Mouse (Mus musculus) heart, adult 11 months (tissue): ENCODE results near the gene Dact3.

ENCODE experiments used
- DNase-seq: peaks from one replicate; pipeline ENCODE4 v3.0.0; 2022

Gene Dact3

DNA sequence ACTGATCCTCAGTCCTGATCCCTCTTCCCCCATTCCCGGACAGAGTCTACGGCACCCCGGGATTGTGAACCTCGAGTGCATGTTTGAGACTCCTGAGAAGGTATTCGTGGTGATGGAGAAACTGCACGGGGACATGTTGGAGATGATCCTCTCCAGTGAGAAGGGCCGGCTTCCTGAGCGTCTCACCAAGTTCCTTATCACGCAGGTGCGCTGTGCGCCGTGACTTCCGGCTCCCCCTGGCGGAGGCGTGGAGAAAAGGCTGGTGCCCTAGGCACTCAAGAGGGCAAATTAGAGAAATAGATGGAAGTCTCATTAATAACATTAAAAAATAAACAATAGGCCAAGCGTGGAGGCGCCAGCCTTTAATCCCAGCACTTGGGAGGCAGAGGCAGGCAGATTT, 16.8 kb upstream of the Dact3 start:
- no peak for DNase-seq

DNA sequence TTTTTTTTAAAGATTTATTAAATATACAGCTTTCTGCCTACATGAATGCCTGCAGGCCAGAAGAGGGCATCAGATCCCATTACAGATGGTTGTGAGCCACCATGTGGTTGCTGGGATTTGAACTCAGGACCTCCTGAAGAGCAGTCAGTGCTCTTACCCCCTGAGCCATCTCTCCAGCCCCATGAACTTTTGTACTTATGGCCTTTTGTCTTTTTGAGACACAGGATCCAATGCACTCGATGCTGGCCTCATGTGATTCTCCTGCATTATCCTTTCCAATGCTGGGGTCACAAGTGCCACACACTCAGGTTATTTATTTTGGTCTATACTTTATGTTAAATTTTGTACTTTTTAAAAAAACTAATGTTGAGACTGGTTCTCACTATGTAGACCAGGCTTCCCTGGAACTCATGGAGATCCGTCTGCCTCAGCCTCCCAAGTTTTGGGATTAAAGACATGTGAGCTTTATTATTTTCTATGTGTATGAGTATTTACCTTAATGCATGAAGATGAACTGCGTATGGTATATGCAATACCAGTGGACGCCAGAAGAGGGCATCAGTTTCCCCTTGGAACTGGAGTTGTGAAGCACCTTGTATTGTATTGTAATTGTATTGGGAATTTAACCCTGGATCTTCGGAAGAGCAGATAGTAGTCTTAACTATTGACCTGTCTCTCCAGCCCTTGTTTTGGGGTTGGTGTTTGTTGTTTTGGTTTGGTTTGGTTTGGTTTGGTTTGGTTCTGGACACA, 15.0 kb upstream of the Dact3 start:
- DNase-seq = no peak

DNA sequence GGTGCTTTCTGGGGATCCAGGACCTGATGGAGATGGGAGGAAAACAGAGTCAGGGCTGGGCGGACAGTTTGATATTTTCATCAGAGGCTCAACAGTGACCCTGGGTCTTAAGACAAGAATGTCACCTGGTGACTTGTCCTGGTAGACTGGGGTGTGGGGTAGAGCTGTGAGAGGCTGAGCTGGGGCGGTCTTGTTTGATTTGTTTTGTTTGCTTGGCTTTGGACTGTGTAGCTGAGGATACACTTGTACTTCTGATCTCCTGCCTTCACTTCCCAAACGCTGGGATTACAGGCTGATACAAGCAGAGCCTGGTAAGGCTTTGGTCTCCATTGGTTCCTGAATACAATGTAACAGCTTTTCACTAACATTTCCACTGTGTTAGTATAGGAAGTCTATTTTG, 7.6 kb upstream of the Dact3 start:
- DNase-seq = no peak

DNA sequence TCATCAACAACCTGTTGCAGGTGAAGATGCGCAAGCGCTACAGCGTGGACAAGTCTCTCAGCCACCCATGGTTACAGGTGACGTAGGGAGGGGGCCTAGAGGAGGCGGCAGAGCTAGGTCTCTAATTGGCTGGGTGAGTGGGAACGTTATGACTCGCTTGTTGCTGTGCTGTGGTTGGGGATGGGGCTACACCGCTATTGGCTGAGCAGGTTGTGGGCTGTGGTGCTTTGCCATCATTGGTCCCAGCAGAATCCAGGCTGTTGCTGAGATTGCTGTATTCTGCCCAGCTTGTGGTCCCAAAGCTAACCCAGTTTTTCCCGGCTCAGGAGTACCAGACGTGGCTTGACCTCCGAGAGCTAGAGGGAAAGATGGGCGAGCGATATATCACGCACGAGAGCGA, 5.6 kb upstream of the Dact3 start:
- no peak for DNase-seq

DNA sequence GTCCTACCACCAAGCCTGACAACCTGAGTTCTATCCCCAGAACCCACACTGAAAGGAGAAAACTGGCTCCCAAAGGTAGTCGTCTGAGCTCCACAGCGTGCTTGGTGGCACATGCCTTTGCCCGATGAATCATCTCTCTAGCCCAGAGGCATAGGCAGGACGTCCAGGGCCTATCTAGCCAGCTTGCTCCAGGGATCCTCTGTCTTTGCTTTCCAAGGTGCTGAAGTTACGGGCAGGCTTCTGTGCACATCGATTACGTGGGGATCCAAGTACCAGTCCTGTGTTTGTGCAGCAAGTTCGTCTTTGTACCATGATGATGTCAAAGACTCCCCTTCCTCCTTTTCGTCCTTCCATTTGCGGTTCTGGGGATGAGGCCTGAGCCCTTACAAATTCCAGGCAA, 3.5 kb upstream of the Dact3 start:
- no peak for DNase-seq

DNA sequence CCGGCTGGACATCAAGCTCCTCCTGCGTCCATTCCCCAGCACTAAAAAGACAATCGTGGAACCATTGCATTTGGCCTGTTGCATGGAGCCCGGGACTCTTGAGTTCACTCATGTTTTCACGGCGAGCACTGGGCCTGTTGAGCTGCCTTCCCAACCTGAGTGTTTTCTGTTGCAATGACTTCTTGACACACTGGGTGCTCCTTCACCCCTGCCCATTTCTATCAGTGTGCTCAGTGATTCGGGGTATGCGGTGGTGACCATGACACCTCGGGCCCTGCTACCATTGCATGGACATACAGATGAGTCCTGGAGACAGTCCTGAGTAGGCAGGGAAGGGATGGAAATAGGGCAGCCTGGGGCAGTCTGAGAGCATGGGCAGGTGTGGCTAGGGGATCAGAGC, 2.6 kb upstream of the Dact3 start:
- DNase-seq = peak; percentile 92

DNA sequence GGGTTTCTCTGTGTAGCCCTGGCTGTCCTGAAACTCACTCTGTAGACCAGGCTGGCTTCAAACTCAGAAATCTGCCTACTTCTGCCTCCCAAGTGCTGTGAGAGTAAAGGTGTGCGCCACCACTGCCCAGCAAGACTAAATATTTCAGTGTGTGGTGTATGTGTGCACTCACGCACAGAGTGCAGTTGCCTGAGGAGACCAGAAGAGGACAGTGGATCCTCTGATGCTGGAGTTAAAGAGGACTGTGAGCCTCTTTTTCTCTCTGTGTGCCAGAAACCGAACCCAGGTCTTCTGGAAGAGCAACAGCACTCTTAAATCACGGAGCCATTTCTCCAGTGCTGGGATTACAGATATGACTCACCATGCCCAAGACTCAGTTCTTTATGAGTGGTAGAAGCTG, 1.7 kb upstream of the Dact3 start:
- no peak for DNase-seq

DNA sequence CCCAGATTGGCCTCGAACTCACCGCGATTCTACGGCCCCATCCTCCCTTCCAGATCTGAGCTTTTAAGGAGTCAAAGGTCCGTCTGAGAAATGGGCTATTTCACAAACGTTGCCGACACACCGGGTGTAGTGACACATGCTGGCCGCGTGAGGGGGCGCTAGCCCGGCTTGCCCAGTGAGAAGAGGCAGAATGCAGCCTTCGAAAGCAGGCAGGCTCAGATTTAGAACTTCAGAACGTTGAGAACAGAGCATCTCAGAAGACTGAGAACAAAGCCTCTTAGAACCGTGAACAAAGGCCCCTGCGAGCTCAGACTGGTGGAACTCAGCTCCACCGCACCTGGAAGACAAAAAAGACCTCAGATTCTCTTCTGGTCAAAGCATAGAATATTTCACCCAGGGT, 927 bp upstream of the Dact3 start:
- peak; percentile 97 for DNase-seq

DNA sequence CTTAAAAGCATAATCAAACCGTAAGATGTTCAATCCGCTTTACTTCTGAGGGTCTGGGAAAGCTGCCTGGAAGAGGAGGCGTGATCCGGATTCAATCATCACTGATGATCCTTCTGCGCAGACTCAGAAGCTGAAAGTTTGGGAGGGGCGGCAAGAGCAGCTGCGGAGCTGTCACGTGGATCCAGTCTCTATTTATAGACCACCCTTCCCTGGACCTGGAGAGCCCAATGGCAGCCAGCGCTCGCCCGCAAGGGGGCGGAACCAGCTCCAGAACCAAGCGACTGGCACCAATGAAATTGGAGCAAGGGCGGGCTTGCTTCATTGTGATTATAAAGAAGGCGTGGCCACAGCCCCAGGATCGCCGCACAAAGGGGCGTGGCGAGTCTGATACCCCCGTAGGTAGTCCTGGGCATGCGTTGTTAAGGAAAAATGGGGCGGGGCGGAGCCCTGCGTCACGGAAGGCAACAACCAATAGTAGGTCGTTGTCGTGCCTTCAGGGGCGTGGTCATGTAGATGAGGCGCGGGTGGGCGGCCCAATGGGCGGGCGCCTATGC, 284 bp upstream of the Dact3 start:
- peak; percentile 100 for DNase-seq

DNA sequence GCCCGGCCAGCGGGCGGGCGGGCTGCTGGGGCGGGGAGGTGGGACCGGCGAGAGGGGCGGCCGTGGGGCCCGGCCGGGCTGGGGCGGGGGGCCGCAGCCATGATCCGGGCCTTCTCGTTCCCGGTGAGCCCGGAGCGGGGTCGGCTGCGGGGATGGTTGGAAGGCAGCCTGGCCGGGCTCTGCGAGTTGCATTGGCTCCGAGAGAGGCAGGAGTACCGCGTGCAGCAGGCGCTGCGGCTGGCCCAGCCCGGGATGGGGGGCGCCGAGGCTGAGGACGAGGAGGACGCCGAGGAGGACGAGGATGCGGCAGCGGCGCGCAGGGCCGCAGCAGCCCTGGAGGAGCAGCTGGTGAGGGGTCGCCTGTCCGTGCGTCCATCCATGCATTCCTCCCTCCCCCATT, 209 bp downstream of the Dact3 start:
- no peak for DNase-seq

DNA sequence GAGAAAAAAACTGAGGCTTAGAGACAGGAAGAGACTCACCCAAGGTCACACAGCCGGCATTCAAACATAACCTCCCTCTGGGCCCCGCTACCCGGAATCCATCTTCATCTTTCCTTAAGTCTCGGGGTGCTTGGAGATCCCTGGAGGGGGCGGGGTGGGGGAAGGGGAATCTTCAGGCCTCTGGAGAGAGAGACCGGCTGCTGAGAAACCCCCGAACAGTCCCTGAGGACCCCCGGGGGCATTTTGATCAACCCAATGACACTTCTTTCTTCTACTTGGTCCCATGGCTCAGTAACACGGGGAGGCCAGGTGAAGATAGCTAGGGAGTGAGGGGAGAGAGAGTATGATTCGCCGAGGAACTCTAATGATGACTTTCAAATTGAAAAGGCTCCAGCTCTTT, 889 bp downstream of the Dact3 start:
- DNase-seq = no peak

DNA sequence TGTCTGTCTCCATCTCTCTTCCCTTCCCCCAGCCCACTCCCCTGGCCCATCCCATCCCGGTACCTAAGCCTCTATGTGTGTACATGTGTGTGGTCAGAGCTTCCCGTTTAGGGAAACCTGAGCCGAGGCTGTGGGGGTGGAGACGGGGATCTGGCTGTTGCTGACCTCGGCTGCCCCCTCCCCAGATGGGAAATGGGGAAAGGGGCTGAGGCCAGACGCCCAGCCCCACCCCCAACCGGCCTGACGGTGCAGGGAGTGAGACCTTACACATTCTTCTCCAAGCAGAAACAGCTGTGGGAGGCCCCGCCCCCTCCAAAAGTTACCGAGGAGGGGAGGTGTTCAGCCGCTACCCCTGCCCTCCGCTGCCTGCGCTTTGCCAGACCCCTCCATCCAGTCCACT, 1.5 kb downstream of the Dact3 start:
- peak; percentile 95 for DNase-seq

DNA sequence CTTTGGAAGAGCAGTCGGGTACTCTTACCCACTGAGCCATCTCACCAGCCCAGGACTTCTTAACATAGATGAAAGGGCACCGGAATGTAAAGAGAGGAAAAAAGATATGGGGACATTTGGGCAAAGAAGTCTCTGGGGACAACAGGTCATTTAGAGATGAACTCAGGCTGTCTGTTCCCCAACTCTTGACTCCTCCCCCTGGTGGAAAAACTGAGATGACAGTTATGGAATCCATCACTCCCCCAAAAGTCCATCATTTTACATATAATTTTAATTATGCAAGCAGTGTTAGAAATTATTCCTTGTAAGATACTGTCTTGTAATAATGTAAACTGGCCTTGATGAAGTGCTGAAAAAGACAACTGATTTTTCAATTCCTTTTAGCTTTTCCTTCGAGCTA, 2.6 kb downstream of the Dact3 start:
- no peak for DNase-seq

DNA sequence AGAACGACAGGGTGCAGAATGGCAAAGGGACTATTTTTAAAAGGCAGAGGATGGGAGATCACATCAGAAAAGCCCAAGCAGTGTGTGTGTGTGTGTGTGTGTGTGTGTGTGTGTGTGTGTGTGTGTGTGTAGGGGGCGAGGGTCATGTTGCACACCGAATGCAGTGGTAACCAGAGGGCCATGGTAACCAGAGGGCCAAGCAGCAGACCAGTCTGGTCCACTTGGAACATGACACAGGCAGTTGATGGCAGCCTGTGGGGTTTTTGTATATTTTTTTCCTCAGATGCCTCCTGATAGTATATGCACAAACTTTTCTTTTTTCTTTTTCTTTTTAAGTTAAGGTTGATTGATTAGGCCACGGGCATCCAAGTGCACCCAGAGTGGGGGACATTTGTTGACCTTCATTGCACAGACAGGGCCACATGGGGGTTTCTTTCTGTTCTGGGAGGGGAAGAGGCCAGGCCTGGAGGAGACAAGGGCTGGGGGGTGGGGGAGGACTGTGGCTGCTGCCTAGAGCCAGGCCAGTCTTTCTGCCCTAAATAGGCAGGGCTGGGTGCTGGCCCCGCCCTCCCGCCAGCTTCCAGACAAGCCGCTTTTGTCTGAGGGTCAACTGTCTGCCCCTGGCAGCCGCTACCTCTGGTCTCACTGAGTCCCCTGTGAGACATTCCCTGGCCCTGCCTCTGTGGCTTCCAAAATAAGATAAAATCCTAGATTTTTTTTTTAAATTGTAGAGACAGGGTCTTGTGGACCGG, 4.9 kb downstream of the Dact3 start:
- DNase-seq = peak; percentile 98

DNA sequence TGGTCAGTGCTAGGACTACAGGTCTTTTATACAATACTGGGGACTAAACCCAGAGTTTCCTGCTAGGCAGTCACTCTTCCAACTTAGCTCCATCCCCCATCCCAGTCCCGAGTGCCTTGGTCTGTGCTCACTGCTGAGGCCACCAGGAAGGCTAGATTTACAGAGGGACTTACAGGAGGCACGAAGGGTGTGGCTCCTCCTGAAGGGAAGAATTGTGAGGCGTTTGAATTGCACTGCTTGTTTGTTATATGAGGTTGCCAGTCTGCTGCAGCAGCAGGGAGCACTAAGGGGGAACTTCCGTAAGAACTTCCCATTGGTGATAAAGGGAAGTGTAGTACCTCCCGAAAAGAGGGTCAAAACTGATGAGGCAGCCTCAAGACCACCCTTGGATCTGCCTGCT, 5.5 kb downstream of the Dact3 start:
- no peak for DNase-seq

DNA sequence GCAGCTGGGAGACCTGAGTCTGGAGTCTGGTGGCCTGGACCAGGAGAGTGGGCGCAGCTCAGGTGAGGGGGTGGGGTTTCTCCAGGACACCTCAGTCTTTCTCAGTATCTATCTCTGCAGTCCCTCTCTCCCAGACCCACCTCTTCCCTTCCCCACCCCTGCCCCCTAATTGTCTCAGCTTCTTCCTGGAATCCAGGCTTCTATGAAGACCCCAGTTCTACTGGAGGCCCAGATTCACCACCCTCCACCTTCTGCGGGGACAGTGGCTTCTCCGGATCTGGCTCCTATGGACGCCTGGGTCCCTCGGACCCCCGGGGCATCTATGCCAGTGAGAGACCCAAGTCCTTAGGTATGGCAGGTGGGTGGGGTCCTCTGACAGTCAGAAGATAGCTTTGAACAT, 8.0 kb downstream of the Dact3 start:
- DNase-seq = peak; percentile 90

DNA sequence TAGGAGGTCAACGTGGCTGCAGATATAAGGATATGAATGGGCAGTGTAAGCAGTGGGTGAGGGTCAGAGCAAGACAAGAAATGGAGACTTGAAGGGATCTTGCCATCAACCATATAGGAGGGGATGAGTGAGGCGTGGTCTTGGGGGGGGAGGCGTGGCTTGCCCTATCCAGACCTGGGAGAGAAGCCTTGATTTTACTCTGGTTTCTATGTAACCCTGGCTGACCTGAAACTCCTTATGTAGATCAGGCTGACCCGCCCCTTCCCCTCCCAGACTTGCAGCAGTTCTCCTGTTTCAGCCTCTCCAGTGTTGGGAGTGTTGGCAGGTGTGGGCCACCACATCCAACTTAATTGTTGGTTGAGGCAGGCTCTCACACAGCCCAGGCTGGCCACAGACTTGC, 9.2 kb downstream of the Dact3 start:
- peak; percentile 88 for DNase-seq

DNA sequence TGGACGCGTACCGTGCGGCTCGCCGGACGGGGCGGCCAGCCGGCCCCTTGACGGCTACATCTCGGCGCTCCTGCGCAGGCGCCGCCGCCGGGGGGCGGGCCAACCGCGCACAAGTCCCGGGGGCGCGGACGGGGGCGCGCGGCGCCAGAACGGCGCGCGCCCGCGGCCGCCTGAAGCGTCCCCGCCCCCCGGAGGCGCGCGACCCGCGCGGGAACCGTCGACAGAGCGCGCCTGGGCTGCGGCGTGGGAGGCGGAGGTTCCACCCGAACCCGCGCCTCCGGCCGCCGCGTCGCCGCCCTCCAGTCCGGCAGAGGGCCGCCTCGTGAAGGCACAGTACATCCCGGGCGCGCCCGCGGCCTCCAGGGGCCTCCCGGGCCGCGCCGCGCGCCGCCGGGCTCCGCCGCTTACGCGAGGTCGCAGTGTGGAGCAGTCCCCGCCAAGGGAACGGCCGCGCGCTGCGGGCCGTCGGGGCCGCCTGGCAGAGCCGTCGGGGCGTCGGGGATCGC, 10.2 kb downstream of the Dact3 start:
- DNase-seq = peak; percentile 90

DNA sequence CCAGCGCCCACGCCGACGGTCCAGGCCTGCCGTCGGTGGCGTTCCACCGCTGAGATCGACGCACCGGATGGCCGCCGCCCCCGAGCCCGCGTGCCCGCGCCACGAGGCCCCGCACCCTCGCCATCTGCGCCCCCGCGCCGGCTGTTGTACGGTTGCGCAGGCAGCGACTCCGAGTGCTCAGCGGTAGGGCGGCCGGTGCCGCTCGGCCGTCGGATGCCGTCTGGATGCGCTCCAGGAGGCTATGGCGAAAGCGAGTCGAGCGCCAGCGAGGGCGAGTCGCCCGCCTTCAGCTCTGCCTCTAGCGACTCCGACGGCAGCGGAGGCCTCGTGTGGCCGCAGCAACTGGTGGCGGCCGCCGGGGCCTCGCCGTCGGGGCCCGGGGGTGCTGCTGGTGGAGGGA, 10.8 kb downstream of the Dact3 start:
- DNase-seq = no peak

DNA sequence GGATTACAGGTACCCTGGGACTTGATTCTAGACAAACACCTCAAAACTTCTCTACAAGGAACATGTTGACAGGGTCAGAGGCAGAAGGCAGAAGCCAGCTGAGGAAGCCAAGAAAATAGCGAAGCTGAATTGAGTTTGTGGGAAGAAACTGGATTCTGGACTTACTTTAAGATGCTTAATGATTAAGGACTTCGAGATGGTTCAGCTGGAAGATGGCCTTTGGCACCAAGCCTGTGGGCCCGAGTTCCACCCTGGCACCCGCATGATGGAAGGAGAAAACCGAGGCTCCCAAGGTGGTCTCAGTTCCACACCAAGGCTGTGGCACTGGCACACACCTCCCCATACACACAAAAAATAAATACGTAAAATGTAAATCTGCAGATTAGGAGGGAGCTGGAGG, 15.4 kb downstream of the Dact3 start:
- DNase-seq = peak; percentile 97

DNA sequence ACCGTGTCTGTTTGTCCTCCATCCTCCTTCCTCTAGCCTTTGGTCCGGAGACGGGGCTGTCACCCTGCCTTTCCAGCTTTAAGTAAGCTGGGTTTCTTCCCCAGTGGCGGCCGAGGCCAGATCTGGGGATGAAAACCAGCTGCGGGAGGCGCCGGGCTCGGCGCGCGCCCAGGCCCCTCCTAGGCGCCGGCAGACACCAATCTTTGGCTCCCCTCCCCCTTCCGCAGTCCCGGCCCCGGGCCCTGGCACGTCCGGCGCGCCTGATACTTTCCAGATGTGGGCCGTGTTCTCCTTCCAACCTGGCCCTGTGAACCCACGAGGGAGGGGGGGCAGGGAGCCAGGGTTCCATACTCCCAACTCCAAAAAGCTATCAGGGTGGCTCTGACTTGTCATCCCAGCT, 15.8 kb downstream of the Dact3 start:
- DNase-seq = peak; percentile 99

DNA sequence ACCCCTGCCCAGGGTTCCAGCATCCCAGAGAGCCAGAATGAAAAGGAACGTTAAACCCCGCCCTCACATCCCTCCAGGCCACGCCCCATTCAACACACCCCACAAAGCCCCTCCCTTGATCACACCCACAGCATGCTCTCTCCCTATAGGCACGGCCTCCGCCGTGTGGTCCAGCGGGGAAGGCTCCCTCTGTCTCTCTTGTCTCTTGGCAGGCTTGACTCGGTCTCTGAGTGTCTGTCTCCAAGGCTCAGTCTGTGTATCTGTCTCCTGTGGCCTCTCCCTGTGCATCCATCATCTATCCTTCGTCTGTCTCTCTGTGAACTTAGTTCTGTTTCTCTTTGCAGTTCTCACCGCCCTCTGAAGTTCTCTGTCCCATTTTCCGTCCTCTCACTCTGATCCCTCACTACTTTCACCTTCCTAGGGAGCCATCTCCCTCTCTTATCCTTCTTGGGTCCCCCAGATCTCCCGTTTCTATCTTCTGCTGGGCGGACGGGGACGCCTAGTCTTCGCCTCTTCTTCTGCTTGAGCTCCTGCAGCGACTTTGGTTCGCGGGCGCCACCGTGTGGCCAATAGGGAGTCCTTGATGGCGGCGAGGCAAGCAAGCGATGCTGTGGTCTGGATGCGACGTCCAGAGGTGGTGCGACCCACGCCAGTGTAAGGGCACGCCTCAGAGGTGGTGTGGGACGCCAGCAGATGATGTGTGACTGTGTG, 16.7 kb downstream of the Dact3 start, which contains the start of gene Gng8:
TSS of gene Gng8 (plus strand) at position 146 of the 711 bp plus-strand sequence.
- peak; percentile 98 for DNase-seq

DNA sequence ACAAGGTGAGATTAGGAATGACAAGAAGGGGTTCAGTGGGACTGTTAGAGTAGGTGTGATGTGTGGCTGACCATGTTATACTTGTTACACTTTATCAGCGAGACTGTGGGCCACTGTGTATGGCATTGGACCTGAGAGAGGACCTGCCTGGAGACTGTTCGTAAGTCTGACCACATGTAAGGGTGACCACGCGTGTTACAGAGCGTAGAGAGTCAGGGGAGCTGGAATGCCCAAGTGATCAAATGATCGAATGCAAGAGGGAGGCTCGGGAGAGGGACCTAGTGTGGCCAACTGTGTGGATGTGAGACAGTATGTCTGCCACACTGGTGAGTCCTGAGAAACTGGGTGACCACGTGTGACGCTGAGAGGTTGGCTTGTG, 17.2 kb downstream of the Dact3 start:
- peak; percentile 90 for DNase-seq
